Mouse (Mus musculus) ES-Bruce4 (cell line): ENCODE measurements around the gene Trim44. TPM values are rescaled to one million over a fixed set of nuclear protein-coding genes. Genes with fewer than 3 reads are reported as not detected.

Source experiments
- H3K27ac ChIP-seq: 2 replicates; pipeline ENCODE4 v1.5.1; 2012; ENCODE audit warnings: low read length, inconsistent platforms; ENCODE audit not compliant: insufficient read depth
- H3K27me3 ChIP-seq: 2 replicates; pipeline ENCODE4 v1.6.1; 2012; ENCODE audit warnings: mild to moderate bottlenecking, low read length, inconsistent platforms; ENCODE audit not compliant: control insufficient read depth, poor library complexity, insufficient read depth, severe bottlenecking
- H3K36me3 ChIP-seq: 2 replicates; pipeline ENCODE4 v1.6.1; 2012; ENCODE audit warnings: inconsistent platforms, mild to moderate bottlenecking, low read length, moderate library complexity; ENCODE audit not compliant: control insufficient read depth, poor library complexity, insufficient read depth, severe bottlenecking
- H3K4me1 ChIP-seq: one replicate; pipeline ENCODE4 v1.8.1; 2011; ENCODE audit warnings: low read length; ENCODE audit not compliant: control insufficient read depth, insufficient read depth
- H3K4me3 ChIP-seq: 2 replicates; pipeline ENCODE4 v1.5.1; 2011; ENCODE audit warnings: low read depth, mild to moderate bottlenecking, low read length
- H3K9ac ChIP-seq: 2 replicates; pipeline ENCODE4 v1.6.1; 2012; ENCODE audit warnings: low read depth, mild to moderate bottlenecking, inconsistent platforms; ENCODE audit not compliant: poor library complexity, severe bottlenecking
- H3K9me3 ChIP-seq: replicated peaks from 2 replicates; pipeline ENCODE4 v1.6.1; 2012; ENCODE audit warnings: mild to moderate bottlenecking, low read length, inconsistent platforms; ENCODE audit not compliant: control insufficient read depth, poor library complexity, insufficient read depth, severe bottlenecking
- CTCF ChIP-seq: IDR thresholded peaks from one replicate; pipeline ENCODE4 v1.8.1; 2011; ENCODE audit warnings: low read depth, low read length
- EP300 ChIP-seq: IDR thresholded peaks from 2 replicates; pipeline ENCODE4 v1.6.1; 2011; ENCODE audit warnings: low read depth, low read length; ENCODE audit not compliant: insufficient read depth
- POLR2A ChIP-seq: IDR thresholded peaks from one replicate; pipeline ENCODE4 v1.8.1; 2011; ENCODE audit warnings: low read length; ENCODE audit not compliant: insufficient read depth
- polyA plus RNA-seq: library from polyadenylated mRNA; stranded (reverse); fragments of >200 nt; gene quantifications from 2 replicates; pipeline ENCODE4 v1.2.4, GENCODE M21; 2011; ENCODE audit warnings: low read depth; ENCODE audit not compliant: missing spikeins, insufficient read depth, insufficient read length

Trim44 gene
- polyA plus RNA-seq, 1 experiment = 56.5 TPM

DNA sequence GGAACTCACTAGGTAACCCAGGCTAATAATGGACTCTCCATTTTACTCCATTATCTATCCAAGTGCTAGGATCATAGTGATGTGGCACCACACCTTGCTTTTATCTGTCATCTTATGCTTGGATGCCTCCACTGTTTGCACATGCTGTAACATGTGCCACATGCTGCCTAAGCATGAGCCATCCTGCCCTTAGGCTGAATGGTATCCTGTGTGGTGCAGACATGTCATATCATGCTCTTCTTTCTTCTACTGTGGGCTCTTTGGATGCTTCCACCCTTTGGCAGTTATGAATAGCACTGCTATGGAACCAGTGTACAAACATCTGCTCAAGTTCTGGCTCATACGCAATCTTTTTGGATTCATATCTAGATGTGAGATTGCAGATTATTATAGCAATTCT, 26.3 kb upstream of the Trim44 start:
- Histone ChIP-seq H3K4me3 (no peak overlapping the region), H3K4me1 (no peaks in the 10 kb centered on the region), H3K27ac (no peak overlapping the region), H3K27me3 (no peaks in the 10 kb centered on the region), H3K9me3 (no peaks in the 10 kb centered on the region), H3K9ac (no peak overlapping the region), H3K36me3 (no peaks in the 10 kb centered on the region)
- no peak for TF ChIP-seq POLR2A
- TF ChIP-seq EP300 = no peak
- no peak for TF ChIP-seq CTCF

DNA sequence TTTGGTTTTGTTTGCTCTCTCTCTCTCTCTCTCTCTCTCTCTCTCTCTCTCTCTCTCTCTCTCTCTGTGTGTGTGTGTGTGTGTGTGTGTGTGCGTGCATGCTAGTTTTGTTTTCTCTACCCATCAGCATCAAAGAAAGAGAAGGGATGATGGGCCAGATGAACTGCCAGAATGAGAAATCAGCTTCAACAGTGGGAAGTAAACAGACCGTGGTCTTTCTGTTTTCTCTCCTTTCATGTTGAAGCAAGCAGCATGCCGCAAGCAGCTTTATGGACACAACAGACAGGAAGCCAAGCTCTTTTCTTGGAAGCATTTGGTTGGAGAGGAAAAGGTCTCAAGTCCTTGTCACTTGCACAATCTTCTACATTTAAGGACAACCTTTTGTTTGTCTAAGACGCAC, 23.5 kb upstream of the Trim44 start:
- no peaks in the 10 kb centered on the region for H3K36me3 ChIP-seq
- no peaks in the 10 kb centered on the region for H3K4me1 ChIP-seq
- no peak for TF ChIP-seq CTCF
- TF ChIP-seq POLR2A = no peak
- no peaks in the 10 kb centered on the region for H3K27me3 ChIP-seq
- H3K27ac ChIP-seq = no peak overlapping the region
- H3K9me3 ChIP-seq = no peaks in the 10 kb centered on the region
- no peak overlapping the region for H3K9ac ChIP-seq
- H3K4me3 ChIP-seq = no peak overlapping the region

DNA sequence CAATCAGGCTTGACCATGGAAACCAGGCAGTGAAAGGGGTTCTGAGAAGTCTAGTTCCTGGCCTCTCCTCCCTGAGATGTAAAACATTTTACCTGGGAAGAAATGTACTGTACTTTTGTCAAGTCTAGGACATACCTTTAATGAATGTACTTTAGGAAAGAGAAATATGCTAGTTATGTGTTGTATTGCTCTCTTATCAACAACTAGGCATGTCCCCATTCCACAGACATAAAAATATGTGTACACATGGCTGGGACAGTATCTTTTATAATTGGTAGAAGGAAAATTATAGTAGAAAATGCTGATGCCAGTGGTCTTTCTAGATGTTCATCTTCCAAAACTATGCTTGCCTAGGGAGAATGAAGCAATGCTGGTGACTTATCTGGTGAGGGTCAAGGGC, 20.3 kb upstream of the Trim44 start:
- TF ChIP-seq CTCF (no peak), POLR2A (no peak), EP300 (no peak)
- Histone ChIP-seq H3K9me3 (no peaks in the 10 kb centered on the region), H3K27ac (no peak overlapping the region), H3K27me3 (no peaks in the 10 kb centered on the region), H3K4me3 (no peak overlapping the region), H3K36me3 (no peaks in the 10 kb centered on the region), H3K9ac (no peak overlapping the region), H3K4me1 (no peaks in the 10 kb centered on the region)

- TF ChIP-seq POLR2A (no peak), EP300 (no peak), CTCF (no peak)
These were observed 18.8 kb upstream of the Trim44 start for GRCm38 (mm10) chr2:102426434-102426833.

GRCm38 (mm10) chr2:102416149-102416743, 8.6 kb upstream of the Trim44 start:
- no peaks in the 10 kb centered on the region for H3K27me3 ChIP-seq
- no peaks in the 10 kb centered on the region for H3K36me3 ChIP-seq
- H3K9ac ChIP-seq = no peak overlapping the region
- H3K27ac ChIP-seq = no peak overlapping the region
- no peaks in the 10 kb centered on the region for H3K4me1 ChIP-seq
- no peak for TF ChIP-seq EP300
- TF ChIP-seq POLR2A = no peak
- no peak for TF ChIP-seq CTCF
- no peak overlapping the region for H3K4me3 ChIP-seq
- H3K9me3 ChIP-seq = no peaks in the 10 kb centered on the region

More at GRCm38 (mm10) chr2:102426434-102426833, 18.8 kb upstream of the Trim44 start:
- Histone ChIP-seq H3K4me3 (no peak overlapping the region), H3K9me3 (no peaks in the 10 kb centered on the region), H3K4me1 (no peaks in the 10 kb centered on the region), H3K36me3 (no peaks in the 10 kb centered on the region), H3K27me3 (no peaks in the 10 kb centered on the region), H3K9ac (no peak overlapping the region), H3K27ac (no peak overlapping the region)

DNA sequence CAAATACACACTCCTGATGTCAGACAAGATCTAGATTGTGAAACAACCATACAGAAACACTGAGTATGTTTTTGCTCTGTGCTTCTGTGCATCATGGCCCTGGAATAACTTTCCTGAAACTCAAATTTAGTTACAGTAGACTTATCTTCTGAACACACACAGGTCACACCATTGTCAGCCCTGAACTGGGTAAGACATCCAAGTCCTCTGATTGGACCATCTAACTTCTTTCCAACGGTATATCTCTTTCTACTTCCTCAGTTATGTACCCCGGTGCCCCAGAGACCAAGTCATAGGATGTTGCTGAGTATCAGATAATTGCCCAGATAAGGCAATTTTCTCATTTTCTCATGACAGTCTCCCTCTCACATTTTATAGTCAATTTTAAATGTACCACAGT, 5.1 kb upstream of the Trim44 start:
- no peaks in the 10 kb centered on the region for H3K27me3 ChIP-seq
- no peaks in the 10 kb centered on the region for H3K9me3 ChIP-seq
- H3K36me3 ChIP-seq = no peaks in the 10 kb centered on the region
- H3K4me1 ChIP-seq = no peaks in the 10 kb centered on the region
- no peak overlapping the region for H3K4me3 ChIP-seq
- TF ChIP-seq POLR2A = no peak
- no peak for TF ChIP-seq CTCF
- no peak for TF ChIP-seq EP300
- H3K9ac ChIP-seq = no peak overlapping the region
- no peak overlapping the region for H3K27ac ChIP-seq
